Mouse (Mus musculus) heart, postnatal 10 days (tissue): ENCODE data around the gene Sfrp5. TPM values are rescaled to one million over a fixed set of nuclear protein-coding genes. Genes with fewer than 3 reads are reported as not detected.
A peak's percentile ranks its signal among the peaks of the same experiment; 100 is the strongest.

Experiments
- DNase-seq, 2 experiments: peaks; one replicate each; pipeline ENCODE4 v3.0.0; 2021
- intact Hi-C: fragments of 180-260 bp; cut with DNase I; formaldehyde crosslinking; loops from one replicate; pipeline ENCODE4 v1.15.1; 2025
- total RNA-seq, 2 experiments: library from RNA; stranded (reverse); gene quantifications; 2 replicates each; pipeline ENCODE4 v1.2.3; 2021

The Sfrp5 gene
- 1 to 10 TPM; 1.0 to 2.3 TPM for total RNA-seq

DNA sequence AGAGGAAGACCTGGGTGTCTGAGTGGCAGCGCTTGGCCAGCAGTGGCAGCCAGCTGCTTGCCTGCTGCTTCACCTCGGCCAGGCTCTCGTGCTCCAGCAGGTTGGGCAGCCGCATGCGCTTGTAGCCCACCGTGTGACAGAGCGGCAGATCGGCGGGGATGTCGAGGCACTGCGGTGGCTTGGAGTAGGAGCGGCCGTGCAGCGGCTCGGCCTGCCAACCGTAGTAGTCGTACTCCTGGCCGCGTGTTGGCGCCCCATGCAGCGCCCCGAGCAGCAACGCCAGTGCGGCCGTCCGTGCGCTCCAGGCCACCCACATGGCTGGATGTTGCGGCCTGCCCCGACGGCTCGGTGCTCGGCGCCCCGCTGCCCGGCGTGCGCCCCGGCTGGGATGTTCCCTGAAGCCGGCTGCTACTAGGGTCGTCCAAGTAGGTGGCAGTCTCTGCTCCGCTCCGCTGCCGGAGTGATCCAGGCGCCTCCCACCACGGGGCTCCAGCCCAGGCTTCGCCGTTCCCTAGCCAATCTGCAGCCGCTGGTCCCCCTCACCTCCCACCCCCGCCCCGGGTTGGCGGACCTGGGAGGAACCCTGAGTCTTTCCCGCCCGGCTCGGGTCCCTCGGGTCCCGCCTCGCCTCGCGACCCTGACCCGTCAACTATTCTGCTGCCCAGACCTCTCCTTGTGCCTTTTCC is at the start of gene Sfrp5:
Gene Sfrp5, minus strand, starts transcription at position 557 of the 686 bp plus-strand sequence.
- peak in 1 of 2 experiments; percentile 7 for DNase-seq
- intact Hi-C loops = no loop called here

DNA sequence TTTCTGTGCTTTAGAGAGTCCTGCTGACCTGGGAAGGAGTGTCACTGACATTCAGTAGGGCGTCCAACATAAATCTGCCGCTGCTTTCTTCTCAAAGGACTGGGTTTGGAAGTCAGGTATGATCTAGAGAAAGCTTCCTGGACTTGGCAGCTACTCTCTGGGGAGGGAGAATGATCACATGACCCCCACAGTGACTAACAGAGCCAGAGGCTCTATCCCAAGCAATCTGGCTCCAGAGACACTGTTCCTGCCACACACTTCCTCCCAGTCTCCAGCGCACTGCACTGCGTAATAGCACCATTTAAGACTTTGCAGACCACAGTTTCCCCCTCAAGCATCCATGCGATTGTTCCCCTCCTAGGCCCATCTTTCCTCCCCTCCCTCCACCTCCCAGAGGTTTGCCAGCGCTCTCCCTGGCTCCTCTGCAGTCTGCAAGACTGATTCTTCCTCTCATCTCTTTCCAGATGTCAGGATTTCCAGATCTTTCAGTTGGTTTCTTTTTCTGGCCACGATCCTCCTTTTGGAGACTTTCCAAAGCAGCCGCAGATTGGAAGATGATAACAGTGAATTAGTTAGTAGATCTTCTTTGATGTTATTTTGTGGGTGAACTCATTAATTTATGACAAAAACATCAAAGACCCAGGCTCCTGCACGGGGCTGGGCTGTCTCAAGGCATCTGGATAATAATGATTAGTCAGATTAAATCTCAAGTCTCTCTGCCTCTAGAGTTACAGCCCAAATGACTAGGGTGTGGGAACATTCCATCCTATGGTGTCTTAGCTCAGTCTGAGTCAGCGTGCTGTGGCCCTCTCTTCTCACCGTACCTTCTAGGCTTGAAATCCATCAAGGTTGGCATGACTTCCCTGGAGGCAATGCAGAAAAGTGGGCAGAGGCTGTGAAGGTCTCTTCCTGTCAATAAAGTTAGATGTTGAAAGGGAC is 48.2 kb upstream of the Sfrp5 start:
- no peak for DNase-seq
- intact Hi-C loops = no loop called here

DNA sequence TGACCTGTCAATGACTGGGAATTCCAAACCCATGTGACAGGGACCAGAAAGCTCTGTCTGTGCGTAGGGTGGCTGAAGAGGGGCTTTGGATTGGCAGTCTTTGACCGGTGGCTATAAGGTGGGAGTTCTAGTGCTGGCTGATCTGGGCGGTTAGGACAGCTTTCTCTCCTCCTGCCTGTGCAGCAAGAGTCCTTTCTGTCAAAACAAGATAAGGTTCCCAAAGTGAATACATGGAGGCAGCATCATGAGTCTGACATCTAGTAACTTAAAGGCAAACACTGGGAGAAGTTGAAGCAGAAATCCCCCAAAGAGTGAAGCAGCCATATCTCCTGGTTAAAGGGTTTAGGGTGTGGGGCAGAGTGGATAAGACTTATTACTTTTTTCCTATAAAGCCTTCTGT is 45.5 kb upstream of the Sfrp5 start, which contains the start of gene Golga7b:
Gene Golga7b, plus strand, starts transcription at position 56 of the 400 bp plus-strand sequence.
- DNase-seq = no peak
- intact Hi-C loops = no loop called here

DNA sequence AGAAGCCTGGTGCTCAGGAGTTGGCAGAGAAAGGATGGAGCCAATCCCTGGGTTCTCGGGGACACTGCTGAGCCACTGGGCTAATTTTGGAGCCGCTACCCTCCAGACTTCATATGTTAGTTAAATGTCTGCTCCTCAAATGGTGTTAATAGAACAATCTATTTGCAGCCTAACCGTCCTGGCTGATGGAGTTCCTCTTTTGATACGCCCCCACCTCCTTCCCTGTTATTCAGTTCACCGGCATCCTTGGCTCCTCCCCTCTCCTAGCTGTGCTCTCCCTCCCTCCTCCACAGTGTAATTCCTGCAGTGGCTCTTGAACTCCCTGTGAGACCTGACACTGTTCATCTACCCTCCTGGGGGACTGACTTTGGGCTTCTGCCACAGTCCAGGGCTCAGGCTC is 44.6 kb upstream of the Sfrp5 start:
- intact Hi-C loops = no loop called here
- no peak for DNase-seq

DNA sequence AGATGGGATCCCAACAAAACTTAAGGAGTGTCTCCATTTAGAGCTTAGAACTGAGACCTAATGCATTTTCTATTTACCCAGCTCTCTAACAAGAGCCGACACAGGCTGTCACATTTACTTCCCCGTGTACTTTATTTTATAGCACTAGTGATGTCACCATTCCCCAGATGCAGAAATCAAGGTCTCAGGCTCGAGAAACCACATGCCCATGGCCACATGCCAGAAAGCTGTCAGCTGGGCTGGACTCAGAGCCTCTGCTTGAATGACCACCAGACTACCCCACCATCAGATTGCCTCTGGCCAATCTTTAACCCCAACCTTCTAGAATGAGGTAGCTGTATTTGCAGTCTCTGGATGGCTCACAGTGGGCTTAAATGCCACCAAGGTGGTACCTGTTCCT is 41.3 kb upstream of the Sfrp5 start:
- intact Hi-C loops = no loop called here
- no peak for DNase-seq

DNA sequence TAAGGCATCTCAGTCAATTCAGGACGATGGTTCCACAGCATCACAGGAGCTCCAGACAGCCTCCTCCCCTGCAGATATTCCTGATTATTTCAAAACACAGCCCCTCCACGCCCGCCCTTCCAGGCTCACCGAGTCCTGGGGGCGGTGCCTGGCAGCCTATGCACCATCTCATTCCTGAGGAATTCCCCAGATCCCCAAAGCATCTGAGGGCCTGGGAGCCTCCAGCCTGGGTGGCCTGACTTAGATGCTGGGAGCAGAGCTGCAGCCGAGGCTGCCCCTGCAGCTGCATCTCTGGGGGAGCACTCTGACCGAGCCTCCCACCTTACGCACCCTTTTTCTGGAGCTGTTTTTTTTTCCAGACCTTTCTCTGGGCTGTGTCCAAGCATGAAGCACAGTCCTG is 38.8 kb upstream of the Sfrp5 start:
- no peak for DNase-seq
- intact Hi-C loops = no loop called here

DNA sequence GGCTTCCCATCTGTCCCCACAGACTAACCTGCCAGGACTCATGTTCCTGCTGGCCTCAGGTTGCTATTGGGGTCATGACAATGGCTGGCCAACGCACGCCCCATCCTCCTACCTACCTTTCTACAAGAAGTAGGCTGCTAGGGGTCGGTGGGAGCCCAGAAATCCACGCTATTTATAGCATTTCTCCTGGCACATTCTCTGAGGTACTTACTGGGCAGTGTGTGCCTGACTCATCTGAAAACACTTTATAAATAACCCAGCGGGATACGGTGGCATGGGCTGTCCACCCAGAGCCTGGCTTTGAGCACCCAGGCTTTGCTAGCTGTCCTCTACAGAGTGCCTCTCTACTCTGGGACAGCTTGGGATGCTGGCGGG is 36.3 kb upstream of the Sfrp5 start:
- peak; percentile 62 to 77 for DNase-seq
- intact Hi-C loops = loop anchor here (2.0 to 5.0 kb wide), 2 partner anchors 22 to 34 kb away; no protein-coding TSS in a partner anchor

DNA sequence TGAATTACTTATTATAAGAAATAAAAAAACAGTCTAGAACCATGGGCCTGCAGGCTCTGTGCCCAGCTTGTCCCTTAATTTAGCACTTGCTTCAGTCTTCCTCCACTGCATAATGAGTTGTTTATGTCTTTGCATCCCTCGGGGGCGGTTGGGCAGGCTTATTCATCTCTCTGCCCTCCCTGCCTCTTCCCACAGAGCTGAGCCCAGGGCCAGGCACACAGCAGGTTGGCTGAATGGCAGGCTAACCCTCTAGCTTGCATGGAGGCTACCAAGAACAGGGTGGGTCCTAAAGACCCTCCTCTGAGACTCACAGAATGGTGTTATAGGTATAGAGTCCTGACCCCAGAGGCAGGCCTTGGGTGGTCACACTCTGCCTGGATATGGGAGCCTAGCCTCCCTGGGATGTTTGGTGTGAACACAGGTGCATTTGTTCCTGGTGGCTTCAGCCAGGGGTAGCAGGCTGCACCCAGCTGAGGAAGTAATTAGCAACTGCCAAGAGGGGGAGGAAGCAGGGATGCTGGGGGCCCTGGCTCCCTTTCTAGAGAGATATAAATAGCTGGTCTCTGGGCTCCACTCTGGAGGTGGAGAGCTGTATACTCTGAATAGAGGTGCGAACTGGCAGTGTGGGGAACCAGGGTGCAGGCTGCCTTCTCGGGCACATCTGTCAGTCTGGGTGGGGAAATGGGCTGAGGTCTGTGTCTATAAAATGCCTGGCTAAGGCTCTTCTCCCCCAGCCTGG is 35.7 kb upstream of the Sfrp5 start:
- peak; percentile 48 to 60 for DNase-seq
- intact Hi-C loops = loop anchor here (2.0 to 5.0 kb wide), 2 partner anchors 21 to 35 kb away; no protein-coding TSS in a partner anchor

DNA sequence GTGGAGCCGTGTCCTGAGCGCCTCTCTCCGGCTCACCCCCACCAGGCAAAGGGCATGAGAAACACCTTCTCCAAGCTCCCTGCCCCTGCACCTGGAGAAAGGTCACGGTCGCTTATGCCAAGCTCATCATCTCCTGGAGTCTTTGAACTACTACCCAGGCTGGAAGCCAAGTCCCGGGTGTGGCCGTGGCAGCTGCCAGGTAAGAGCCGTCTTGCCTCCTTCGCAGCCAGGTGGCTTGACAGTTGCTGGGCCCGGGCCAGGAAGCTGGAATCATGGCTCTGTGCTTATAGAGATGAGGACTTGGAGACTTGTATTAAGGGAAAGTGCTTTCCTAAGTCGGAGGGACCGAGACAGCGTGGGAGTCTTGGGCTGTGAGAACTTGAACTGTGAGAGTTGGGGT is 28.9 kb upstream of the Sfrp5 start:
- intact Hi-C loops = no loop called here
- DNase-seq = no peak

DNA sequence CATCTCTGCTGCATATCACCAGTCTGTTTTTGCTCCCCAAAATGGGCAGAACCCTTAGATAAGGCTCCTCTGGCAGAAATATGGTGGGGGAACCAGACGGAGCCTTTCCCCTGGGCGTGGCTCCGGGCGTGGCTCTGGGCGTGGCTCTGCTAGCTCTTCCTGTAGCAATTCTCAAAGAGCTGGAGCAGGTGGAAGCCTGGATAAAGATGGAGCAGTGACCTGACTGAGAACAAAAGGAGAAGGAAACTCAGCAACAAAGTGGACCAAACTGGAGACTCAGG is 28.2 kb upstream of the Sfrp5 start:
- DNase-seq = no peak
- intact Hi-C loops = no loop called here

DNA sequence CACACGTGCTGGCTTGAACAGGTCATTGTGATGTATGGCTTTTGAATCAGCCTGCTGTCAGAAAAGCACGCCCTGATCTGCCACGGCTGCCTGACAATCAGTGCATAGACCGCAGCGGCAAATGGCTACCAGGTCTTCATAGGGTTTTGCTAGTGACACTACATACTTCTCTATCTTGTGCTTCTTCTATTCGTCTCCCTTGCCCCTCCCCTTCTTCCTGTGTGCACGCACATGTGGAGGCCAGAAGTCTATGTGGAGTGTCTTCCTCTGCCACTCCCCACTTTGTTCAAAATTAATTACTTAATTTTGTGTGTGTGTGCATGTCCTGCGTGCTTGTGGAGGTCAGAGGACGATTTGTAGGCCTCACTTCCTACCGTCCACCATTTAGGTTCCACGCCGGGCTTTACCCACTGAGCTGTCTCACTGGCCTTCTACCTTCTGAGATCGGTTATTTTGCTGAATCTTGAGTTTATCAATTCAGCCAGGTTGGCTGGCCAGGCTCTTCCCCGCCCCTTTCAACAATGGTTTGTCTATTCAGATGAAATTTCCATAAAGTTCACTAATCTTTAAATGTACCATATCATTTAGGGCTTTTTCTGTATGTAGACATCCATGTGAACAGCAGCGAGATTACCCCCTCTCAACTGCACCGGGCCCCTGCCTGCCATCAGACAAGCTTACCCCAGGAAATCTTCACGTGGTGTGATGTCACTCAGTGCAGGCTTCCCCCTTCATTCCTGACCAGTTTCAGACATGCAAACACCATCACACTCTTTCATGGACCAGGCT is 27.6 kb upstream of the Sfrp5 start:
- intact Hi-C loops = no loop called here
- no peak for DNase-seq

DNA sequence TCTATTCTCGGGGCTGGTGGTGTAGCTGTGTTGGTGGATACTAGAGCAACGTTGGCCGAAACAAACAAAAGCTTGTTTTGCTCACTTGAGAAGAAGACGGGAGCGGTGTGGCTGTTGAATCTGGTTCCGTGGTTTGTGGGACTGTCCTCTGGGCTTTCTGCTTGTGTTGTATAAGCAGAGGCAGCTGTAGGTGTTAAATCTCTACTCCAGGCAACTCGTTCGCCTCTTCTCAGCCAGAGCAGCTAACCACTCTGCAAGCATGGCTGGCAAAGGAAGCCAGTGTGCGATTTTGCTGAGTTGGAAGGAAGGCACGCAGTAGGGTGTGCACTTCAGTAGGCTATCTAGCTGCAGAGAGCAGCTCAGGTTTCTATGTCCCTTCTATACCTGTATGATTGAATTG is 24.4 kb upstream of the Sfrp5 start:
- DNase-seq = no peak
- intact Hi-C loops = no loop called here

DNA sequence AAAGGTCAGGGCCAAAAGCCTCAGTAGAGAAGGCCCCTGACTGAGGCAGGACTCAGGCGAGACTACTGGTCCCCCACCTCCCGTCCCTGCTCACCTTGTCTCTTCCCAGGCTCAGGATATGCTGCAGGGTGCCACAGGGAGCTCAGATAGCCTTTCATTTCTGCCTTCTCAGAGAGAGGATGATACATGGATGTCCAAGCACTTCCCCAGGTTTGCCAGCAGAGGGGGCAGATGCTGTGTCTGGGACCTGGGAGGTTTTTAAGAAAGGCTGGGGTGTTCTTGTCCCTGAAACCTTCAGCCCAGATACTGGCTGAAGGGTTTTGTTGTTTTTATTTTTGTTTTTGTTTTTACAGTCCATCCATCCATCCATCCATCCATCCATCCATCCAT is 15.3 kb upstream of the Sfrp5 start:
- DNase-seq = peak; percentile 40 to 62
- intact Hi-C loops = loop anchor here (1.0 to 2.0 kb wide), 2 partner anchors 21 to 55 kb away; no protein-coding TSS in a partner anchor

DNA sequence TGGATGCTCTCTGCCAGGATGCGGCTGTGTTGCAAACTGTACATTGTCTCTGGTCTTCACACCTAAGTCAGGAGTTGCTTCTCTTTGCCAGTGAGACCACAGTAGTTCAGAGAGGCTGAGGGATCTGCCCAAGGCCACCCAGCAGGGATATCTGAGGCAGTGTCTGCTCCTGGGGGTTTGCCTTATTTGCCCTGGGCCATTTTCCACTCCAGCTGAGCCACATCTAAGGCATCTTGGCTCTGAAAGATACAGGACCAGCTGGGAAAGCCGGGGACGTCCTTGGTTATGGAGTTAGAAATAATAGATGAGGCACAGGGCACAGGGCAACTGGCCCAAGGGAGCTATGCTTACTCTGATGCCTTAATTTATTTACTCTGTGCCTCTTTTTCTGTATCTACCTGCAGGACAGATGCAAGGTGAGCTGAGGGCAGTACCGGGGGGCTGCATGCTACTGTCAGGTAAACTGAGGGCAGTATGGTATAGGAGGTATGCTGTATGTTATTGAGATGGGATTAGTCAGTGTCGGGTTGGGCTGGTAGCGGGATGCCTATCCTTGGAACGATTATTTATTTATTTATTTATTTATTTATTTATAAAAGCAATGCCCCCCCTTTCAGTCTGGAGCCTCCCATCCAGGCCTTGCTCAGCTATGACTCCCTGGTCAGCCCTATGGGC is 14.8 kb upstream of the Sfrp5 start:
- intact Hi-C loops = loop anchor here (1.0 to 2.0 kb wide), 2 partner anchors 22 to 55 kb away; no protein-coding TSS in a partner anchor
- no peak for DNase-seq

DNA sequence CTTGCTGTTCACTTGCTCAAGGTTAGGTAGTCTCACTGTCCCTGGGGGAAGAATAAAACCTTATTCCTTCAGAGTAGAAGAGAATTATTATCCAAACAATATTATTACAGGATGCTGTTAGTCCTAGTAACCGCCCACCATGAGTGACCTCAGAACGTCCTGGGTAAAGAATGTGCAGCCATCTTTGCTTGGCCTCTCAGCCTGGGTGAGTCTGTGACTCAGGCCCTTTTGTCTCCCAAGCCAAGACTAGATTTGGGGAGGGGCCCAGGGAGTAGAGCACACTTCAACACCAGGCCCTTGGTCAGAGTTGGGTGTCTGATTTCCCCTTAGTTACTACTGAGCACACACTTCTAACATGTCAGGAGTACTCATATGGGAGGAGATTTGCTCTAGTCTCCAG is 12.5 kb upstream of the Sfrp5 start:
- intact Hi-C loops = no loop called here
- no peak for DNase-seq

DNA sequence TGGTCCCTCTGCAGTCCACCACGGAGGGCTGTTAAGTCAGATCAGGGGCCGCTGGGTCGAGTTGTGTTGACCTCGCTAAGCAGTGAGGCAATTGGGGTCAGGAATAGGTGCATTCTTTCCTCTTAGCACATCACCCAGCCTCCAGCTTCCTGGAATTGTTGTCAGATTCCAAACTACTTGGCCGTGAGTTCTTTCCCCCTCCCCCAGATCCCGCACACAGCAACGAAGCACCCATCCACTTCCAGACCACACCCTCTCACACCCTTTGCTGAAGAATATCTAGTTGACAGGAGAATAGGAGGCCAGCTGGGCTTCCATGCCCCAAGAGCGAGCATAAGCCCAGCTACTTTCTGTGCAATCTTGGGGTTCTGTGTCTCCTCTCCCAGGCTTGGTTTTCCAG is 9.9 kb upstream of the Sfrp5 start:
- intact Hi-C loops = no loop called here
- DNase-seq = no peak

DNA sequence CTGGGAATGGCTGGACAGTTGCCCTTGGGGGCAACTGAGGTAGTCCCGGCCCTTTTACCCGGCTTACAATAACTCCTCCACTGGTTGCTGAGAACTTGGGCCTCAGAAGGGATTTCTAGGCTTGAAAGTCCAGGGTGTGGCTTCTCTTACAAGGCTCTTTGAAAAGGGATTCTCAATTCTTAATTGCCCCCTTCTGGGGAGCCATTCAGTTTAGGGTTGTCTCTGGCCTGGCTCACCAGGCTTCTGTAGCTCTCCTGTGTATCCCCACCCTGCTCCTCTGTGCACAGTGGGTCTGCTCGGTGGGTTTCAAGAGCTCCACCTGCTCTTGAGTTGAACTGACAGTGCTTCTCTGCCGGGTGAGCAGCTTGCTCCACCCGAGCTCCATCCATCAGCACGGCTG is 7.9 kb upstream of the Sfrp5 start:
- intact Hi-C loops = no loop called here
- no peak for DNase-seq

DNA sequence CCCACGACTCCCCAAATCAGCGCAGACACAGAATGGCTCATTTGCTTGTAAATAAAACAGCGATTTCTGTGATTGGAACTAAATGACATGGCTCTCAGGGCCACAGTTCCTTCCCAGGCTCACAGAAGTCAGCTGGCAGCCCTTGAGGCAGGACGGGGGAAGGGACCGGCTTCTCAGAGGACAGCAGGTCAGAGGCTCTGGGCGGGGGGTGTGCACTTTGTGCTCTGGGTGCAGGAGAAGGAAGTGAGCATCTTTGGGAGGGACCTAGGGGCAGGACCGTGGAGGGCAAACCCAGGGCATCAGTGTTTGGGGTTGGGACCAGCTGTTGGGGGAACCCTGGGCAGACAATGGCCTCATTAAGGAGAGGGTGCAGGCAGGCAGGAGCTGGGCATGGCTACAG is 7.4 kb upstream of the Sfrp5 start:
- intact Hi-C loops = no loop called here
- DNase-seq = no peak

DNA sequence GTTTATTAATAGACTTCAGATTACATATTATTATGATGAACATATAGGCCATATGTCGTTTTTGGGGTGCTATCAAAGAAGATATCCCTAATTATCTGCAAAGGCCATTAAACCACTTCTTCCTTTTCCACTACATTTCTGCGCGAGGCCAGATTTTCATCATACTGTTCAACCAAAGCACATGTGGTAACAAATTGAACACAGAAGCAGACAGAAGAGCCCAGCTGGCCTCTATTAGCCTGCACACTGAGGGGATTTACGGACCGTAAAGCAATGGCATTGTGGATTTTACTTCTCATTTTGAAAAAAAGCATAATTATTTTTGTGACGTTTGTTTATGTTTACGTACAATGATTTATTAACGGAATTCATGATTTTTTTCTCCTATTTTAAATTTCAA is 3.1 kb upstream of the Sfrp5 start:
- intact Hi-C loops = no loop called here
- no peak for DNase-seq

DNA sequence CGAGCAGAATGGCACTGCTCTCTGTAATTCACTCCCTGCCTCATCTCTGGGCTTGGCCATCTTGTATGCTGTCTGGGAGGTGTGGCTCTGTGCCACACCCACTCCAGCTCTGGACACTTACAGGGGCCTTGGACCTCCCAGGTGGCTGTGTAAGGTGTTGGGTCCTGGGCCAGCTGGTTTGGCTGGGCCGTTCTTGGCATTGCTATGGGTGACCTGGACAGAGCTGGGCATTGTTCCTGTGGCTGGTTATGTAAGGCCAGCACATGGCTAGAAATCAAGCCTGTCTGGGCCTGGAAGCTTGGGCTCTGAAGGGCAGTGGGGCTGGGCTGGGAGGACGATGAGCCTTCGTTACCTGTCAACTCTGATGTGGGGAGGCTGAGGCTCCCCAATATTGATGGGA is 2.3 kb upstream of the Sfrp5 start:
- intact Hi-C loops = no loop called here
- DNase-seq = peak; percentile 22 to 33
